11 mouse cellular contexts compared by ENCODE assay signal in the genomic region with DNA sequence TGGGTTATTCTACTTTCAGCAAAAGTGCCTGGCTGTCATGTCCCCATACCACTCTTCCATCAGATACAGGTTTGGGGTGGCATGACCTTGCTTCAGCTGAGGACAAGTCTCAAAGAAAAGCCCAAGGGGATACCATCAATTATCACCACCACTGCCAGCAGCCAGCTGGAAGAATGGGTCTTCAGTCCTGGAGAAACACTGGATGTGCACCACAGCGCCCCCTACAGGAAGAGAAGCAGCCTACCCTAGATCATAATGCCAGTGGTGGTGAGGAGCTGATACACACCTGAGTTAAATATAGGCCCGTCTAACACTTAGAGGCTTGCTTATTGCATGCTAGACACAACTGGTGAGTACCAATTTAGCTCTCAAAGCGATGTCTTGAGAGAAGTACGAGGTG. TPM values are rescaled to one million over a fixed set of nuclear protein-coding genes. Genes with fewer than 3 reads are reported as not detected.
DNase-seq lines count a peak whose midpoint lies in the region; TF ChIP-seq lines count a peak whose summit lies in the region.
"Had no signal": no experiment of that assay in that cellular context is flagged by ENCODE, and none has a peak within 500 bp of the region (broad histone marks: within the 10 kb centered on the region; RNA-seq: fewer than 3 reads in every experiment).

No protein-coding gene starts in this region.

- no peak for TF ChIP-seq EP300 in ES-Bruce4 (IDR thresholded peaks at IDR 0.05; ENCODE audit: insufficient read depth, low read depth, low read length)

- 74% methylated on average over 4 of the region's 4 CpGs for WGBS in liver, adult 2 months

- TF ChIP-seq CTCF in liver, adult 2 months (IDR thresholded peaks at IDR 0.05; ENCODE audit: low read depth, low read length): peak; percentile 47; the same call in 1 of the 2 replicates
- peak; percentile 81 for TF ChIP-seq CTCF in ES-Bruce4 (IDR thresholded peaks at IDR 0.05; ENCODE audit: low read depth, low read length)
- peak; percentile 36; the same call in 1 of the 2 replicates for TF ChIP-seq CTCF in cortical plate, adult 2 months (IDR thresholded peaks at IDR 0.05; ENCODE audit: extremely low read depth, insufficient read depth, low read length)

- no peak for DNase-seq in liver, adult 2 months (ENCODE audit: extremely low read depth, low read depth, low spot score)
- DNase-seq in liver: no peak
- DNase-seq in B cell, adult 2 months: peak; percentile 38 to 42
- no peak for DNase-seq in cerebellum, adult 18-20 months
- no peak for DNase-seq in urinary bladder, postnatal 10 days (ENCODE audit: low spot score)
- DNase-seq: adrenal gland, postnatal 25 days had no signal

- H3K79me2 ChIP-seq in liver, adult 2 months (ENCODE audit: control insufficient read depth, insufficient read depth, low read length): no peaks in the 10 kb centered on the region

- no peak overlapping the region for H3K9ac ChIP-seq in liver, adult 2 months (ENCODE audit: low read depth, low read length)
- H3K9ac ChIP-seq in ES-Bruce4 (ENCODE audit: low read depth, poor library complexity, severe bottlenecking): no peak overlapping the region
- H3K9ac ChIP-seq: forebrain, embryonic 12.5 days had no signal

- no peak overlapping the region for H3K27ac ChIP-seq in liver, adult 2 months (replicated peaks; ENCODE audit: insufficient read depth, low read depth, low read length)
- no peak overlapping the region for H3K27ac ChIP-seq in ES-Bruce4 (ENCODE audit: insufficient read depth, low read length)
- H3K27ac ChIP-seq in cortical plate, adult 2 months (ENCODE audit: insufficient read depth, low read length): peak overlapping the region; percentile 54; the same call in 1 of the 2 replicates
- H3K27ac ChIP-seq: forebrain, embryonic 12.5 days; hindbrain, embryonic 10.5 days had no signal

- no peaks in the 10 kb centered on the region for H3K4me1 ChIP-seq in liver, adult 2 months (ENCODE audit: control insufficient read depth, insufficient read depth, low read length)
- H3K4me1 ChIP-seq in ES-Bruce4 (ENCODE audit: control insufficient read depth, insufficient read depth, low read length): no peaks in the 10 kb centered on the region
- peaks cover 5% of the 10 kb centered on the region; the same call in 1 of the 2 replicates for H3K4me1 ChIP-seq in cortical plate, adult 2 months (ENCODE audit: control insufficient read depth, insufficient read depth, low read length)

- H3K4me3 ChIP-seq in liver, adult 2 months (ENCODE audit: insufficient read depth, low read depth, low read length): no peak overlapping the region
- no peak overlapping the region for H3K4me3 ChIP-seq in ES-Bruce4 (ENCODE audit: low read depth, low read length)
- no peak overlapping the region for H3K4me3 ChIP-seq in cortical plate, adult 2 months (ENCODE audit: insufficient read depth, low read length)
- H3K4me3 ChIP-seq: forebrain, embryonic 12.5 days; hindbrain, embryonic 10.5 days had no signal

- no peaks in the 10 kb centered on the region for H3K36me3 ChIP-seq in liver, adult 2 months (ENCODE audit: control insufficient read depth, insufficient read depth, low read length)
- H3K36me3 ChIP-seq in ES-Bruce4 (ENCODE audit: control insufficient read depth, insufficient read depth, low read length, poor library complexity, severe bottlenecking): no peaks in the 10 kb centered on the region
- H3K36me3 ChIP-seq: forebrain, embryonic 12.5 days; hindbrain, embryonic 10.5 days had no signal

- H3K27me3 ChIP-seq in liver, adult 2 months (ENCODE audit: control insufficient read depth, insufficient read depth, low read length): no peaks in the 10 kb centered on the region
- no peaks in the 10 kb centered on the region for H3K27me3 ChIP-seq in ES-Bruce4 (ENCODE audit: control insufficient read depth, insufficient read depth, low read length, poor library complexity, severe bottlenecking)
- H3K27me3 ChIP-seq: Patski had no signal

- no peaks in the 10 kb centered on the region for H3K9me3 ChIP-seq in ES-Bruce4 (replicated peaks; ENCODE audit: control insufficient read depth, insufficient read depth, low read length, poor library complexity, severe bottlenecking)
- H3K9me3 ChIP-seq: forebrain, embryonic 12.5 days had no signal

- no peak for TF ChIP-seq POLR2A in liver, adult 2 months (IDR thresholded peaks at IDR 0.05; ENCODE audit: extremely low read depth, insufficient read depth, low read length)
- no peak for TF ChIP-seq POLR2A in ES-Bruce4 (IDR thresholded peaks at IDR 0.05; ENCODE audit: insufficient read depth, low read length)
- no peak for TF ChIP-seq POLR2A in cortical plate, adult 2 months (IDR thresholded peaks at IDR 0.05; ENCODE audit: extremely low read depth, insufficient read depth, low read length)

RNA-seq across cellular contexts. Expression of gene Meltf, which starts 26.7 kb away (rescaled TPM):
- total RNA-seq in liver, adult 2 months (2014; rRNA removed): not detected in 2 replicates
- not detected in 2 replicates for polyA plus RNA-seq in liver, adult 2 months (2012; rRNA removed)
- polyA plus RNA-seq in ES-Bruce4 (2011; ENCODE audit: insufficient read depth, insufficient read length, low read depth, missing spikeins): not detected in 2 replicates
- polyA plus RNA-seq in cortical plate, adult 2 months (2012; rRNA removed): 0.46 and 0.79 TPM in 2 replicates
- total RNA-seq: adrenal gland, postnatal 25 days had no signal

RNA-seq across cellular contexts. Expression of gene Pigz, which starts 28.3 kb away (rescaled TPM):
- 0.18 and 0.47 TPM in 2 replicates for total RNA-seq in liver, adult 2 months (2014; rRNA removed)
- 0.15 and 0.33 TPM in 2 replicates for polyA plus RNA-seq in liver, adult 2 months (2012; rRNA removed)
- not detected in 2 replicates for polyA plus RNA-seq in ES-Bruce4 (2011; ENCODE audit: insufficient read depth, insufficient read length, low read depth, missing spikeins)
- 24.6 and 25.4 TPM in 2 replicates for polyA plus RNA-seq in cortical plate, adult 2 months (2012; rRNA removed)
- total RNA-seq: adrenal gland, postnatal 25 days had no signal

RNA-seq across cellular contexts. Expression of gene 0610012G03Rik, which starts 43.0 kb away (rescaled TPM):
- total RNA-seq in liver, adult 2 months (2014; rRNA removed): 25.3 and 34.6 TPM in 2 replicates
- polyA plus RNA-seq in liver, adult 2 months (2012; rRNA removed): 61.1 and 63.2 TPM in 2 replicates
- polyA plus RNA-seq in ES-Bruce4 (2011; ENCODE audit: insufficient read depth, insufficient read length, low read depth, missing spikeins): 15.6 and 17.7 TPM in 2 replicates
- 73.3 and 76.0 TPM in 2 replicates for polyA plus RNA-seq in cortical plate, adult 2 months (2012; rRNA removed)

RNA-seq across cellular contexts. Expression of gene Ncbp2, which starts 43.0 kb away (rescaled TPM):
- 8.4 and 10.5 TPM in 2 replicates for total RNA-seq in liver, adult 2 months (2014; rRNA removed)
- polyA plus RNA-seq in liver, adult 2 months (2012; rRNA removed): 6.9 and 8.4 TPM in 2 replicates
- 84.8 and 90.2 TPM in 2 replicates for polyA plus RNA-seq in ES-Bruce4 (2011; ENCODE audit: insufficient read depth, insufficient read length, low read depth, missing spikeins)
- polyA plus RNA-seq in cortical plate, adult 2 months (2012; rRNA removed): 75.7 and 95.2 TPM in 2 replicates

Comparison
In these comparisons a context has a peak if more than half of its experiments do, and no peak if none do; other contexts are left out.
1. DNase-seq: peak in B cell, adult 2 months (2 of 2); none in liver, adult 2 months (single experiment), liver (single experiment), cerebellum, adult 18-20 months (0 of 2) and urinary bladder, postnatal 10 days (single experiment).
2. RNA of gene Pigz, which starts 28.3 kb away (polyA plus RNA-seq): 24.6 to 25.4 TPM in cortical plate, adult 2 months; 0.15 to 0.33 TPM in liver, adult 2 months and not detected in ES-Bruce4; every median in the first group is over 10 times any median in the second.
3. Peak in every context shown above with its lines, with median percentiles within 50 percentile points of each other: CTCF ChIP-seq.